Mouse (Mus musculus) erythroblast, embryonic 14.5 days (primary cell): ENCODE data around the gene Igsf6. TPM values are rescaled to one million over a fixed set of nuclear protein-coding genes. Genes with fewer than 3 reads are reported as not detected.
"Not testable (repeated sequence)": the region's sequence is repeated elsewhere in the genome, so short reads cannot be mapped to it uniquely, and the experiment has no call there.

Experiments used
- H3K27me3 ChIP-seq: 2 replicates; pipeline ENCODE4 v1.6.1; 2012; ENCODE audit warnings: inconsistent platforms; ENCODE audit not compliant: control insufficient read depth
- H3K36me3 ChIP-seq: 2 replicates; pipeline ENCODE4 v1.6.1; 2012; ENCODE audit warnings: mild to moderate bottlenecking, inconsistent platforms; ENCODE audit not compliant: control insufficient read depth
- H3K4me1 ChIP-seq: 2 replicates; pipeline ENCODE4 v1.6.1; 2012; ENCODE audit warnings: inconsistent platforms; ENCODE audit not compliant: control insufficient read depth
- H3K4me3 ChIP-seq: replicated peaks from 2 replicates; pipeline ENCODE3; 2012; ENCODE audit warnings: moderate library complexity, mild to moderate bottlenecking, inconsistent platforms
- H3K9me3 ChIP-seq: 2 replicates; pipeline ENCODE4 v1.6.1; 2012; ENCODE audit warnings: low read length, inconsistent platforms, mixed read lengths; ENCODE audit not compliant: control insufficient read depth
- GATA1 ChIP-seq: IDR thresholded peaks from 2 replicates; pipeline ENCODE4 v1.6.1; 2012; ENCODE audit warnings: low read length, inconsistent platforms, mixed read lengths
- TAL1 ChIP-seq: IDR thresholded peaks from 3 replicates; pipeline ENCODE4 v1.6.1; 2012; ENCODE audit warnings: low read length, inconsistent platforms, mixed read lengths
- polyA plus RNA-seq: library from polyadenylated mRNA; stranded (reverse); fragments of >175 nt; gene quantifications from 2 replicates; pipeline ENCODE4 v1.2.3, GENCODE M21; 2012

Gene Igsf6
- polyA plus RNA-seq, 1 experiment = 0.01 TPM

DNA sequence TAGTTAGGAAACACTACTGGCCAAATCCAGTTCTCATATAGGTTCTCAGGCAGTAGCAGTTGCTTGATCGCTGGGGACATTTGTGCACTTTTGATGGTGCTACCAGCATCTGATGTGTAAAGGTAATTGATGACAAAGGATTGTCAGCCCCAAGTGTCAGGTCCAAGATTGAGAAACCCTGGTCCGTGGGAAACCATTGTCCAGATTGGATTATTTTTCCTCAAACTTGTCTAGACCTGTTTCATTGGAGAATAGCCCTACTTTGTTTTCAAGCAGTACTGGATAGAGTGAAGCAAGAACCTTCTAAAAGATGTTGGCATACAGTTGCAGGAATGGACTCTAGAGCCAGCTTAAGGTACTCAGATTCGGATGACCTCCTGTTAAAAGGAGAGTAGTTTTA lies 31.4 kb downstream of the Igsf6 start:
- Histone ChIP-seq H3K9me3 (no peaks in the 10 kb centered on the region), H3K27me3 (no peaks in the 10 kb centered on the region), H3K4me1 (peaks cover 19% of the 10 kb centered on the region), H3K4me3 (no peak overlapping the region), H3K36me3 (no peaks in the 10 kb centered on the region; the same call in 1 of the 2 replicates)
- TF ChIP-seq TAL1 (no peak), GATA1 (no peak)

GRCm38 (mm10) chr7:121041989-121042388 lies 32.4 kb downstream of the Igsf6 start:
- no peak overlapping the region for H3K4me3 ChIP-seq
- H3K27me3 ChIP-seq = no peaks in the 10 kb centered on the region
- H3K4me1 ChIP-seq = peaks cover 20% of the 10 kb centered on the region
- no peaks in the 10 kb centered on the region for H3K9me3 ChIP-seq
- peaks cover under 1% of the 10 kb centered on the region; the same call in 1 of the 2 replicates for H3K36me3 ChIP-seq
- no peak for TF ChIP-seq GATA1
- no peak for TF ChIP-seq TAL1

DNA sequence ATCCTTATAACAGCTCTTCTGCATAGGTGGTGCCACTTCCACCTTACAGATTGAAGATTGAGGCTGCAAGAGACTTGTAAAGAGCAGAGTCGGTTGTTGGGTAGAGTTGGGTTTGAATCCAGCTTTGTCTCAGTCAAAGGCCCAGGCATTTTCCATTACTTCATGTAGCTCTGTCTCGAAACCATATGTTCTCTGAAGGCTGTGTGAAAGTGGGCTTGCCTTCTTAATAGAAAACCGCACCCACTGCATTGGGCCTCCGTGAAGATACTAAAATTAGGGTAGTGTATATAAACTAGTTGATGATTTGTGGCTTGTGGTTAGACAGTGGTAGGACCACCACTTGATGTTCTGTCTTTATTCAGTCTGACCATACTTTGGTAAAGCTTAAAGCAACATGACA lies 33.8 kb downstream of the Igsf6 start:
- Histone ChIP-seq H3K4me1 (peaks cover 34% of the 10 kb centered on the region), H3K27me3 (no peaks in the 10 kb centered on the region), H3K36me3 (peaks cover 7% of the 10 kb centered on the region), H3K4me3 (no peak overlapping the region), H3K9me3 (no peaks in the 10 kb centered on the region)
- TF ChIP-seq GATA1 = no peak
- no peak for TF ChIP-seq TAL1

DNA sequence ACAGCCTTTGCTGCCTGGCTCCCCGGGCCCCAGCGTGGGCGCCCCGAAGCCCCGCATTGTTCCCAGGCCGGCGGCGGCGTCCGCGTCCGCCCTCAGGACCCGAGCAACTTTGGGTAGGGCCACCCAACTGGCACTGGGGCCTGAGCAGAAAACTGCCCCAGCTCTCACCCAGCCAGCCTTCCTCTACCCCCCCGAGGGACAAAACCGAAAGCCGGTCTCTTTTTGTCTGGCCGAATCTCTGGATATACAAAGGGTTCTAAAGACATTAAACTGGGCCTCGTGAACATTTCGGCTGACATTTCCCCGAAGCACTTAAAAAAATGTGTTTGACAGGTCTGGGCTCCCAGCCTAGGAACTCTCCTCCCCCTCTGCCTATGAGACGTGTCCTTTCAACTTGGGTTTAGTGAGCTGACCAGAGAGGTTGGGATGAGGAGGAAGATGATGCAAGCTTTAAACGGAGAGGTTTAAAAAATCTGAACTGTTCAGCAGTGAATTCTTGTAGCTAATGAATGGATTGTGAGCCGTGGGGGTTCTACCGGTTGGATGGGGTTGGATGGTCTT lies 39.1 kb downstream of the Igsf6 start:
- Histone ChIP-seq H3K27me3 (peaks cover 23% of the 10 kb centered on the region), H3K4me3 (peak overlapping the region; percentile 97), H3K4me1 (peaks cover 35% of the 10 kb centered on the region), H3K36me3 (peaks cover 7% of the 10 kb centered on the region), H3K9me3 (no peaks in the 10 kb centered on the region)
- TF ChIP-seq TAL1 (no peak), GATA1 (no peak)

DNA sequence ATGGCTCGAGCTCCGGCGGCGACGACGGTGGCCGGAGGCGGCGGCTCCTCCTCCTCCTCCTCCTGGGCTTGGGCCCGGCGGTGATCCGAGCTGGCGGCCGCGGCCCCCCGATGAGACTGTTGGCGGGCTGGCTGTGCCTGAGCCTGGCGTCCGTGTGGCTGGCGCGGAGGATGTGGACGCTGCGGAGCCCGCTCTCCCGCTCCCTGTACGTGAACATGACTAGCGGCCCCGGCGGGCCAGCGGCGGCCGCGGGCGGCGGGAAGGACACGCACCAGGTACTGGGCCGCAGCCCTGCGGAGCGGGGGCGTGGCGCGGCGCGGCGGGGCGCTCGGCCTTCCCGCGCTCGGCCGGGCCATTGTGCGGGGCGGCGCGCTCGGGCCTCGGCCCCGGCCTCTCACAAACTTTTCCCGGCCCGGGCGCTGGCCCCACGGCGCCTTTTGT lies 39.7 kb downstream of the Igsf6 start:
- TF ChIP-seq GATA1 (no peak), TAL1 (no peak)
- no peaks in the 10 kb centered on the region for H3K9me3 ChIP-seq
- peaks cover 26% of the 10 kb centered on the region for H3K27me3 ChIP-seq
- H3K4me3 ChIP-seq = peak overlapping the region; percentile 97
- peaks cover 7% of the 10 kb centered on the region for H3K36me3 ChIP-seq
- H3K4me1 ChIP-seq = peaks cover 30% of the 10 kb centered on the region

GRCm38 (mm10) chr7:121033856-121034652 lies 40.3 kb downstream of the Igsf6 start, which contains the start of gene Mettl9:
Gene Mettl9 (plus strand): TSS chr7:121034445.
- no peak for TF ChIP-seq TAL1
- Histone ChIP-seq H3K4me3 (peak within 1 kb of the TSS; percentile 97), H3K9me3 (no peaks in the 10 kb centered on the region), H3K4me1 (peaks cover 30% of the 10 kb centered on the region), H3K27me3 (peaks cover 29% of the 10 kb centered on the region), H3K36me3 (peaks cover 7% of the 10 kb centered on the region)

DNA sequence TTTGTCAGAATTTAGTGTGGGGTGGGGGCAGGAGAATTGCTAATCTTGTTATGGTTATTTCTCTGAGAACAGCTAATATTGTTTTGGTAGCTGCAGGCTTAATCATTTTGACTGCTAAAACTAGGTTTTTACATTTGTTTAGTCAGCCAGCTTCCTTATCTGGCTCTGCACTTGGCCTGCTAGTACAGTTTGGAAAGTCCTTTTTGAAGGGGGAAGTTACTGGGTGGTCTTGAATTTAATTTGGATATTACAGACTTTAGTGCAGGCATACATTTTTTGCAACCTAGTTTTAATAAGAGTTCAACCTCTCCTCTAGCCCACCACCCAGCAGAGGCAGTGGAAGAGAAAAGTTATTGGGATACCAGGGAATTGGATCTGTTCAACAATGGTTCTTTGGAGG lies 44.4 kb downstream of the Igsf6 start:
- H3K36me3 ChIP-seq = not testable (repeated sequence)
- H3K4me1 ChIP-seq = peaks cover 19% of the 10 kb centered on the region

GRCm38 (mm10) chr7:121026300-121026699 lies 48.1 kb downstream of the Igsf6 start:
- Histone ChIP-seq H3K4me1 (peaks cover 16% of the 10 kb centered on the region), H3K9me3 (no peaks in the 10 kb centered on the region), H3K4me3 (no peak overlapping the region), H3K27me3 (peaks cover 33% of the 10 kb centered on the region), H3K36me3 (no peaks in the 10 kb centered on the region)
- TF ChIP-seq TAL1 (no peak), GATA1 (no peak)

More for the DNA sequence above, 44.4 kb downstream of the Igsf6 start:
- not testable (repeated sequence) for H3K4me3 ChIP-seq, H3K9me3 ChIP-seq
- H3K27me3 ChIP-seq = peaks cover 47% of the 10 kb centered on the region

- no peak for TF ChIP-seq GATA1
- TF ChIP-seq TAL1 = no peak
- no peaks in the 10 kb centered on the region for H3K36me3 ChIP-seq
- H3K4me3 ChIP-seq = no peak overlapping the region
- no peaks in the 10 kb centered on the region for H3K9me3 ChIP-seq
- H3K4me1 ChIP-seq = peaks cover 16% of the 10 kb centered on the region
- H3K27me3 ChIP-seq = peaks cover 27% of the 10 kb centered on the region
Observed at GRCm38 (mm10) chr7:121025221-121026008, 49.0 kb downstream of the Igsf6 start.
